In genomic region chr11:76074296-76075093, GRCm38 (mm10) we compare ENCODE assay signal across 12 mouse cellular contexts. TPM values are rescaled to one million over a fixed set of nuclear protein-coding genes. Genes with fewer than 3 reads are reported as not detected.
DNase-seq lines count a peak whose midpoint lies in the region; ATAC-seq and TF ChIP-seq lines count a peak whose summit lies in the region.
"Had no signal": no experiment of that assay in that cellular context is flagged by ENCODE, and none has a peak within 500 bp of the region (broad histone marks: within the 10 kb centered on the region; RNA-seq: fewer than 3 reads in every experiment).

No protein-coding gene starts in this region.

- H3K4me2 ChIP-seq in intestine, embryonic 14.5 days (ENCODE audit: low read length) = no peak overlapping the region
- H3K4me2 ChIP-seq in intestine, postnatal 0 days (replicated peaks; ENCODE audit: low read depth) = no peak overlapping the region
- H3K4me2 ChIP-seq in embryonic facial prominence, embryonic 12.5 days (replicated peaks) = no peak overlapping the region
- no peak overlapping the region for H3K4me2 ChIP-seq in limb, embryonic 11.5 days (ENCODE audit: low read depth, severe bottlenecking)
- H3K4me2 ChIP-seq: hindbrain, embryonic 13.5 days; midbrain, embryonic 13.5 days had no signal

- peak overlapping the region; percentile 28; the same call in 1 of the 2 replicates for H3K27ac ChIP-seq in intestine, embryonic 14.5 days (ENCODE audit: low read depth)
- no peak overlapping the region for H3K27ac ChIP-seq in intestine, postnatal 0 days (ENCODE audit: low read depth, low read length)
- peak overlapping the region; percentile 58; the same call in 1 of the 2 replicates for H3K27ac ChIP-seq in embryonic facial prominence, embryonic 12.5 days
- H3K27ac ChIP-seq in limb, embryonic 11.5 days (replicated peaks; ENCODE audit: low read depth, low read length) = no peak overlapping the region
- H3K27ac ChIP-seq: hindbrain, embryonic 13.5 days; midbrain, embryonic 13.5 days had no signal

- H3K9ac ChIP-seq in intestine, embryonic 14.5 days (ENCODE audit: low read length) = no peak overlapping the region
- no peak overlapping the region for H3K9ac ChIP-seq in intestine, postnatal 0 days (ENCODE audit: low read depth, low read length)
- H3K9ac ChIP-seq in embryonic facial prominence, embryonic 12.5 days = no peak overlapping the region
- no peak overlapping the region for H3K9ac ChIP-seq in limb, embryonic 11.5 days (ENCODE audit: low read length)
- H3K9ac ChIP-seq: hindbrain, embryonic 13.5 days; midbrain, embryonic 13.5 days had no signal

- no peak for TF ChIP-seq CTCF in intestine, postnatal 0 days (IDR thresholded peaks at IDR 0.05; ENCODE audit: low read depth)

- no peaks in the 10 kb centered on the region for H3K9me3 ChIP-seq in intestine, embryonic 14.5 days (ENCODE audit: control insufficient read depth, low read length)
- no peaks in the 10 kb centered on the region for H3K9me3 ChIP-seq in intestine, postnatal 0 days (ENCODE audit: control insufficient read depth)
- H3K9me3 ChIP-seq in embryonic facial prominence, embryonic 12.5 days = no peaks in the 10 kb centered on the region
- no peaks in the 10 kb centered on the region for H3K9me3 ChIP-seq in limb, embryonic 11.5 days (ENCODE audit: control insufficient read depth, low read length)
- H3K9me3 ChIP-seq: hindbrain, embryonic 13.5 days; midbrain, embryonic 13.5 days had no signal

- no peak for DNase-seq in intestine, embryonic 14.5 days (ENCODE audit: low spot score)
- DNase-seq in limb, embryonic 11.5 days (ENCODE audit: low spot score) = peak; percentile 41
- peak; percentile 34 to 70 for DNase-seq in lung, postnatal 4 days
- no peak for DNase-seq in heart, adult 11 months
- no peak for DNase-seq in gastrocnemius, adult 8-10 months (ENCODE audit: low spot score in 2 of 2)
- DNase-seq in embryo, embryonic 10.5 days (ENCODE audit: low spot score) = no peak
- DNase-seq: heart, adult 18-20 months; kidney, adult 2 months had no signal

- WGBS in intestine, embryonic 14.5 days = 39% methylated on average over 11 of the region's 11 CpGs
- 57% methylated on average over 11 of the region's 11 CpGs for WGBS in intestine, postnatal 0 days
- WGBS in embryonic facial prominence, embryonic 12.5 days = 44% methylated on average over 11 of the region's 11 CpGs
- WGBS in limb, embryonic 11.5 days = 60% methylated on average over 11 of the region's 11 CpGs

- H3K4me1 ChIP-seq in intestine, embryonic 14.5 days (replicated peaks; ENCODE audit: control insufficient read depth, insufficient read depth, low read length) = peaks cover 13% of the 10 kb centered on the region
- H3K4me1 ChIP-seq in intestine, postnatal 0 days (replicated peaks; ENCODE audit: control insufficient read depth, insufficient read depth, low read length) = no peaks in the 10 kb centered on the region
- H3K4me1 ChIP-seq in embryonic facial prominence, embryonic 12.5 days = peaks cover 19% of the 10 kb centered on the region
- H3K4me1 ChIP-seq in limb, embryonic 11.5 days (ENCODE audit: control insufficient read depth, insufficient read depth, low read length) = peaks cover 4% of the 10 kb centered on the region; the same call in 1 of the 2 replicates
- H3K4me1 ChIP-seq: hindbrain, embryonic 13.5 days; midbrain, embryonic 13.5 days had no signal

- peaks cover 18% of the 10 kb centered on the region for H3K36me3 ChIP-seq in intestine, embryonic 14.5 days (ENCODE audit: control insufficient read depth, insufficient read depth, low read length)
- H3K36me3 ChIP-seq in intestine, postnatal 0 days (ENCODE audit: control insufficient read depth, insufficient read depth) = peaks cover 47% of the 10 kb centered on the region
- H3K36me3 ChIP-seq in embryonic facial prominence, embryonic 12.5 days = peaks cover 23% of the 10 kb centered on the region
- no peaks in the 10 kb centered on the region; the same call in 1 of the 2 replicates for H3K36me3 ChIP-seq in limb, embryonic 11.5 days (ENCODE audit: control insufficient read depth, insufficient read depth, low read length)

- no peak overlapping the region for H3K4me3 ChIP-seq in intestine, embryonic 14.5 days (ENCODE audit: low read depth, low read length)
- H3K4me3 ChIP-seq in intestine, postnatal 0 days (ENCODE audit: low read depth, low read length) = no peak overlapping the region
- H3K4me3 ChIP-seq in embryonic facial prominence, embryonic 12.5 days = no peak overlapping the region
- H3K4me3 ChIP-seq in limb, embryonic 11.5 days (ENCODE audit: low read depth, low read length) = no peak overlapping the region
- H3K4me3 ChIP-seq: hindbrain, embryonic 13.5 days; midbrain, embryonic 13.5 days had no signal

- ATAC-seq in intestine, embryonic 14.5 days (replicated peaks; ENCODE audit: low FRiP score, low TSS enrichment, low read depth) = 0 out of 2 replicates have a peak, but pooled peaks have one; percentile 47
- no peak for ATAC-seq in intestine, postnatal 0 days
- peak; percentile 35; the same call in 1 of the 2 replicates for ATAC-seq in embryonic facial prominence, embryonic 12.5 days (ENCODE audit: insufficient number of reproducible peaks, insufficient read depth, low FRiP score, low TSS enrichment)
- no peak; the same call in 1 of the 2 replicates for ATAC-seq in limb, embryonic 11.5 days (ENCODE audit: insufficient number of reproducible peaks, low FRiP score, low TSS enrichment, low read depth)
- ATAC-seq: midbrain, embryonic 13.5 days had no signal

- H3K27me3 ChIP-seq in intestine, embryonic 14.5 days (replicated peaks; ENCODE audit: control insufficient read depth, insufficient read depth, low read length) = no peaks in the 10 kb centered on the region
- no peaks in the 10 kb centered on the region for H3K27me3 ChIP-seq in intestine, postnatal 0 days (replicated peaks; ENCODE audit: control insufficient read depth, insufficient read depth, low read length)
- no peaks in the 10 kb centered on the region for H3K27me3 ChIP-seq in embryonic facial prominence, embryonic 12.5 days
- H3K27me3 ChIP-seq in limb, embryonic 11.5 days (ENCODE audit: control insufficient read depth, insufficient read depth, low read length) = no peaks in the 10 kb centered on the region
- H3K27me3 ChIP-seq: hindbrain, embryonic 13.5 days; midbrain, embryonic 13.5 days had no signal

RNA-seq across cellular contexts. Expression of gene Rflnb, which starts 46.9 kb away (rescaled TPM):
- 50.1 and 53.8 TPM in 2 replicates for polyA plus RNA-seq in intestine, embryonic 14.5 days (2014; fragmentation: Nextera tagmentation; extraction: Ambion mirVana)
- polyA plus RNA-seq in intestine, postnatal 0 days (2015; fragmentation: Nextera tagmentation; extraction: Ambion mirVana) = 24.2 and 26.8 TPM in 2 replicates
- 63.2 and 64.5 TPM in 2 replicates for polyA plus RNA-seq in embryonic facial prominence, embryonic 12.5 days (2016; fragmentation: Nextera tagmentation; extraction: Ambion mirVana)
- polyA plus RNA-seq in limb, embryonic 11.5 days (2014; fragmentation: Nextera tagmentation; extraction: Ambion mirVana) = 35.6 and 47.4 TPM in 2 replicates
- total RNA-seq in gastrocnemius, adult 8-10 months (2022) = 10 to 100 TPM in 1 of 4 experiments, 1 to 10 TPM in 3; 7.4 to 13.4 (median 9.2) TPM

Comparison
In these comparisons a context has a peak if more than half of its experiments do, and no peak if none do; other contexts are left out.
1. ATAC-seq: peak in intestine, embryonic 14.5 days (single experiment) and embryonic facial prominence, embryonic 12.5 days (single experiment); none in intestine, postnatal 0 days (single experiment) and limb, embryonic 11.5 days (single experiment).
2. H3K27ac ChIP-seq: peak in intestine, embryonic 14.5 days (single experiment) and embryonic facial prominence, embryonic 12.5 days (single experiment); none in intestine, postnatal 0 days (single experiment) and limb, embryonic 11.5 days (single experiment).
3. DNase-seq: peak in limb, embryonic 11.5 days (single experiment) and lung, postnatal 4 days (2 of 2); none in intestine, embryonic 14.5 days (single experiment), heart, adult 11 months (single experiment), gastrocnemius, adult 8-10 months (0 of 2) and embryo, embryonic 10.5 days (single experiment).